Mouse (Mus musculus) A20 (cell line): ENCODE data around the gene Eps8l1.
A peak's percentile ranks its signal among the peaks of the same experiment; 100 is the strongest.
"Not testable (repeated sequence)": the region's sequence is repeated elsewhere in the genome, so short reads cannot be mapped to it uniquely, and the experiment has no call there.

Experiments
- DNase-seq: peaks from one replicate; pipeline ENCODE4 v3.0.0-alpha.2; 2011; ENCODE audit warnings: low read depth, low spot score

Eps8l1 gene

DNA sequence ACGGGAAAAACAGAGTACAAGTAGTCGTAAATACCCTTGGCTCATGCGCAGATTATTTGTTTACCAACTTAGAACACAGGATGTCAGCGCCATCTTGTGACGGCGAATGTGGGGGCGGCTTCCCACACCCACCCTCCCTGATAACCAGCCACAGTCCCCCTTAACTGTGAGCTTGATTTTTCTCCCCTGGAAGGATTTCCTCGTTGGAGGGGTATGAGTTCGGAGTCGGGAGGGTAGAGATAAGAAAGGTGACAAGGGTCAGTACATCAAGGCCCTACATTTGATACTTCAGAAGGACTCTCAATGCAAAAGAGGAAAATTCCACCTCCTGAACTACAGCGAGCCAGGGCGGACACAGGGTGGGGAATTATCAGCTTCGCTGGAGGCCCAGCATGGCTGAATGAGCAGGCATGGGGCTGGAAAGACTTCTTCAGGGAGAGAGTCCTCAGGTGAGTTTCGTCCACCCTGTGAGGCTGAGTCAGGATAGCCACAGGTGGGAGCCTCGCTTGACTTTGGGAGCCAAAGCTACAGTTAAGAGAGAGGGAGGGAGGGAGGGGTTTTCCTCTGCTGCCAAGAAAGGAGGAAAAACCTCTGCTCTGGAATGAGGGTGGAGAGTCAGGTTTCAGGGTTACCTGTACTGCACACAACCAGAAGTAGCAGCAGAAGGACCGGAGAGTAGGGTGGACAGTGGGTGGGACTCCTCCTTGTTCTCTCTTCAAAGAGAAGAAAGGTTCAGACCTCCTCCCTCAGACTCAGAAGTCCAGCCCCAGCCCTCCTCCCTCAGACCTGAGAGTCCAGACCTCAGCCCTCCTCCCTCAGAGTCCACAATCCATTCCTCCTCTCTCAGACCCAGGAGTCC is at the start of gene Eps8l1:
Eps8l1 (plus strand) TSS at position 99 of the 859 bp plus-strand sequence.
- no peak for DNase-seq

DNA sequence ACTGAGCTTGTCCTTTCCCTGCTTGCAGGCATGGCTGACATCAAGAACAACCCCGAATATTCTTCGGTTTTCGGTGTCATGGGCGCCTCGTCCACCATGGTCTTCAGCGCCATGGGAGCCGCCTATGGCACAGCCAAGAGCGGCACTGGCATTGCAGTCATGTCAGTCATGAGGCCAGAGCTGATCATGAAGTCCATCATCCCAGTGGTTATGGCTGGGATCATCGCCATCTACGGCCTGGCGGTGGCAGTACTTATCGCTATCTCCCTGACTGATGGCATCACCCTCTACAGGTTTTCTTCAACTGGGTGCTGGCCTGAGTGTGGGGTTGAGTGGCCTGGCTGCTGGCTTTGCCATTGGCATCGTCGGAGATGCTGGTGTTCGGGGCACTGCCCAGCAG is 48.1 kb upstream of the Eps8l1 start:
- DNase-seq, result not testable (repeated sequence)

DNA sequence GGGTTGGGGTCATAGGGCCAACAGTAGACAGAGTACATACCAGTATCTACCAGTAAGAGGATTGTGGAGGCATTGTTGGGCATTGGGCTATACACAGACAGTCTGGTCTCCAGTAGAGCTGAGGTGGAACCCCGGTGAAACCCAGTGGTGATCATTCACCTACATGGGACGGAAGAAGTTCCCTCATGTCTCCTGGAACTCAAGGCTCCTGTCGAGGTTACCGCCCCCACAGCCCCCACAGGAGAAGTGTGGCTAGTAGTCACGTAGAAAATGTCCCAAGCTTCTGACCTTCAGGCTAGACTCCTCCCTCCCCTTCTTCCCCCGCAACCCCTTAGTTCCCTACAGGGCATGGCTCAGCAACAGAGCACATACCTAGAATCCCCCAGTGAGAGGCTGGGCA is 40.8 kb upstream of the Eps8l1 start:
- no peak for DNase-seq

GRCm38 (mm10) chr7:4420230-4420629 is 40.2 kb upstream of the Eps8l1 start:
- DNase-seq, result peak; percentile 44

- DNase-seq, result peak; percentile 90
These were observed 33.1 kb upstream of the Eps8l1 start for GRCm38 (mm10) chr7:4427161-4427912.

- no peak for DNase-seq
These were observed 30.1 kb upstream of the Eps8l1 start for GRCm38 (mm10) chr7:4430246-4430844.

DNA sequence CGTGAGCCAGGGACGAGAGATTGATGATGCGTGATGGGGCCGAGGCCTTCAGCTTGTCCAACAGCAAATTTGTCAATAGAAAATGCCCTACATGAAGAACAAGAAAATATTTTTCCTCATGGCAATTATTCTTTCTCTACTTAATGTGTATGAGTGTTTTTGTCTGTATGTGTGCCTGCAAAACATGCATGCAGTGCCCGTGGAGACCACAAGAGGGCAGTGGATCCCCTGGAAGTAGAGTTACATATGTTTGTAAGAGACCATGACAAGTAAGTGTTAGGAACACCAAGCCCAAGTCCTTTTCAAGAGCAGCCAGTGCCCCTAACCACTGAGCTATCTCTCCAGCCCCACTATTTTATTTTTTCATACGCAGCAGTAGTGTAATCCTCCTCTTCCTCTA is 28.9 kb upstream of the Eps8l1 start:
- peak; percentile 68 for DNase-seq

DNA sequence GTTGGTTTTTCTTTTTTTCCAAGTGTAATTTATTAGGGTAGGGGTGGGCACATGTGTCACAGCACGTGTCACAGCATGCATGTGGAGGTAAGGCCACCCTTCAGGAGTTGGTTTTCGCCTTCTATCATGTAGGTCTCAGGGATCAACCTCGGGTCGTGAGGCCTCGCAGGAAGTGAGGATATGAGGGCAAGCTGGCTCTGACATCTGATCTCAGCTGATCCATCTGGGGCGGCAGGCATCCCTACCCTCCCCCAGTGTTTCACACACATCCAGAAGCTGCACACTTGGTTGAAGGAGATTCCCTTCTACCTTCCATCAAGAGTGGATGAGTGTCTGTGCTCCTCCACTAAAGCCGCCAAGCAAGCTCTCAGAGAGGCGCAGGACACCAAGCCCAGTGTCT is 28.4 kb upstream of the Eps8l1 start:
- DNase-seq, result no peak

GRCm38 (mm10) chr7:4437721-4438120 is 22.8 kb upstream of the Eps8l1 start:
- no peak for DNase-seq

- DNase-seq, result no peak
These were observed 19.9 kb upstream of the Eps8l1 start for GRCm38 (mm10) chr7:4440549-4440948.

DNA sequence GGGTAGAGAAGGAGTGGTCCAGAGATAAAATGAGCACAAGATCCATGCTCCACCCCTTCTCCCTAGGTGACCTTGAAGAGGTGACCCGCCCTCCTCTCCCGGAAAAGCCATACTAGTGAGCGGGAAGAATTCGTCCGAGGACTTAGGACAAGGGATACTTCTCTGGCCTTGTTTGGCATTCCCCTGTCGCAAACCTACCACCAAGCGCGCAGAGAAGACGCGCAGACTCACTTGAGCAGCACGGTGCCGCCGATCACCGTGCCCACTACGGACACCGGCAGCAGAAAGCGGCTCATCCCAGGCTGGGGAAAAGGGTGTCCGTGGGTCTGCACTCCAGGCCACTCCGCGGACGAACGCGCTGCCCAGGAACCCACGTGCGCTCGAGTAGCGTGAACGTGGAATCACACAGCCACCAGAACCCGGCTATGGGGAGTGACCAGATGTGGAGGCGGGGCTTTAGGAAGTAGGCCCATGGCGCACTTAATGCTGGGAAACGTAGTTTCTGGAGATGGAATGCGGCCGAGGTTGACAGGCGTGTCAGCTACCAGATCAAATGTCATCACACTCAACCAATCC is 15.2 kb upstream of the Eps8l1 start, which contains the start of gene Rdh13:
Rdh13 (minus strand) TSS at position 434 of the 576 bp plus-strand sequence.
- peak; percentile 92 for DNase-seq

DNA sequence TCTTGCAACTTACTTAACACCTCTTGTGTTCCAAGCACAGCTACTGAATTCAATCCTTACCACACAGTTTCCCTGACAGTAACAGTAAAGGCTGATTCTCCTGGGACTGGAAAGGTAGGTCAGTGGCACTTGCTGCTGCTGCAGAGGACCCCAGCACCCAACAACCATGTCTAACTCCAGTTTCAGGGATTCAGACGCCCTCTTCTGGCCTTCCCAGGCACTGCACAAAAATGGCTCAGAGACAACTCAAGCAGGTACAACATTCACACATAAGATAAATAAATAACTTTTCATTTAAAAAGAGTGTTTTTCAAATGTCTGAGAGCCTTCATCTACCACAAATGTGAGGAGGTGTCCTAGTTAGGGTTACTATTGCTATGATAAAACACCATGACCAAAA is 13.3 kb upstream of the Eps8l1 start:
- peak; percentile 45 for DNase-seq

DNA sequence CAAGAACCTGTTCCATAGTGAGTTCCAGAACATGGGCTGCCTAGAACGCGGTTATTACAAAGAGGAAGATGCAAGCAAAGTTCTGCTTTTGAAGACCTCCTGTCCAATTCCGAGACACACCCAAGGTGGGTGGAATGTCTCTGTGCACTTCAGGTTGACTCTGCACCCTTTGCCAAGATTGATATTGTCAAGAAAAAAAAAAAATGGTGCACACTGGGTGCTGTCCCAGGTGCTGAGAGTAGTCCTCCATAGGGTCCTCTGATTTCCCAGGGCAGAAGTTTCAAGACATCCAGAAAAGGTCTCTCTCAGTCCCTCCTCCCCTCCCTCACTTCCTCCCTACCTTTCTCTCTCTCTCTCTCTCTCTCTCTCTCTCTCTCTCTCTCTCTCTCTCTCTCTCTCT is 12.0 kb upstream of the Eps8l1 start:
- no peak for DNase-seq

- DNase-seq, result no peak
These were observed 11.3 kb upstream of the Eps8l1 start for GRCm38 (mm10) chr7:4449211-4449610.

- no peak for DNase-seq
These were observed 7.8 kb upstream of the Eps8l1 start for GRCm38 (mm10) chr7:4452644-4453043.

DNA sequence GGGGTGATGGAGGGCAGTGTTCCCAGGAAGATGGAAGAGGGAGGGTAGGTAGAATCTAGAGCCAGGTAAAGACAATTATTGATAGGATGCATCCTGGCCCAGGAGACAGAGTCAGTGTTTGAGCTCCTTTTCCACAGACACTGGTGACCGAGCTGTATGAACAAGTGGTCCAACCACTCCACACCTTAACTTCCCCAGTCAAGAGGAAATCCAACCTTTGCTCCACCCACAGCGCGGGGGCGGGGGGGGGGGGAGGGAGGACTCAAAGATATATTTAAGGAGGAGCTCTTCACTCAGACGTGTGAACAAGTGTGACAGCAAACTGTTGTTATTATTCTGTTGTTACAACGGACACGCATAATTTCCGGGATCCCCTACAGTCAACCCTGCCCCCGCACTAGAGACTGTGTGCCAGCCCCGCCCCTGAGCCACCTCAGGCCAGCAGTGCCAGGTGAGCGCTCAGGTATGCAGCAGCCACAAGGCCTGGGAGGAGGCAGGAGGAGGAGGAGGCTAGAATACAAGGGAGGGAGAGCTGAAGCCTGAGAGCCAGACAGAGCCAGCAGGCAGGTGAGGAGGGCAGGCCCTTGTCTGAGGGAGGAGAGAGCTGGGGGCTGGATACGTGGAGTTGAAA is 3.8 kb downstream of the Eps8l1 start:
- DNase-seq, result no peak

GRCm38 (mm10) chr7:4467801-4468200 is 7.3 kb downstream of the Eps8l1 start:
- DNase-seq, result no peak

- no peak for DNase-seq
These were observed 10.1 kb downstream of the Eps8l1 start for GRCm38 (mm10) chr7:4470275-4471178.

- DNase-seq, result no peak
These were observed 10.7 kb downstream of the Eps8l1 start for GRCm38 (mm10) chr7:4471179-4471555.

DNA sequence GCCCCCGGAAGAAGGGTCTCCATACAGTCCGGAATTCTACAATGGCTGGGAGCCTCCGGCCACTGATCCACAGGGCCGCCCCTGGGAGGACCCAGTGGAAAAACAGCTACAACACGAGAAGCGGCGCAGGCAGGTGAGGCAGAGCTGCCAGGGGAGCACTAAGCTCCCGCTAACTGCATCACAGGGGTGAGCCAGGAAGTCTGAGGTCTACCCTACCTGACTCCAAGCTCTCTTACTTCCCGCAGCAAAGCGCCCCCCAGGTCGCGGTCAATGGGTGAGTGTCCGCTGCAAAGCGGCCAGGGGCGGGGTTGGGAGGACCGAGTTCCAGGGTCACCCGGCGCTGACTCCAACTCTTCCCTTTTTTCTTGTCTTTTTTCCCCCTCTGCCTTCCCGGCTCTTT is 13.5 kb downstream of the Eps8l1 start:
- DNase-seq, result no peak
